Mouse (Mus musculus): ENCODE data around the gene Htr1b. TPM values are rescaled to one million over a fixed set of nuclear protein-coding genes. Genes with fewer than 3 reads are reported as not detected.

Gene Htr1b
- polyA plus RNA-seq, 1 experiment, result not detected

DNA sequence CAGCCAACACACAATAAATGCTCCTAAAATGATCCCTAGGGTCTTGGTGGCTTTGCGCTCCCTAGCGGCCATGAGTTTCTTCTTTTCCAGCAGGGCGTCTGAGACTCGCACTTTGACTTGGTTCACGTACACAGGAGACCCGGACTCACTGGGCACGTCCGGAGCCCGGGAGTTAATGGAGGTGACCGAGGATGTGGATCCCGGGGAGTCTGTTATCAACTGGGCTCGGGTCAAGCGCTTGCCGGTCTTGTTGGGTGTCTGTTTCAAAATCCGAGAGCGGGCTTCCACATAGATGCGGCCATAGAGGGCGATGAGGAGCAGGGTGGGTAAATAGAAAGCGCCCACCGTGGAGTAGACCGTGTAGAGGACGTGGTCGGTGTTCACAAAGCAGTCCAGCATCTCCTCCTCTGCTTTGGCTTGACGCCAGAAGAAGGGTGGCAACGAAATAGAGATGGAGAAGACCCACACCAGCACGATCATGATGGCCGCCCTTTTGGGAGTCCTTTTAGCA is 2.0 kb downstream of the Htr1b start:
- no peak overlapping the region; the same call in 1 of the 2 replicates for H3K4me3 ChIP-seq (ENCODE audit: control insufficient read depth, low read depth, low read length)
- H3K27ac ChIP-seq (ENCODE audit: control insufficient read depth, insufficient read depth, low read depth, low read length), result no peak overlapping the region
- TF ChIP-seq CTCF (IDR thresholded peaks at IDR 0.05; ENCODE audit: control insufficient read depth, insufficient read depth, insufficient replicate concordance, low read depth, low read length) (no peak), POLR2A (IDR thresholded peaks at IDR 0.05; ENCODE audit: control insufficient read depth, low read depth, low read length) (no peak)
- H3K27me3 ChIP-seq (ENCODE audit: control insufficient read depth, insufficient read depth, low read length), result no peaks in the 10 kb centered on the region
- no peaks in the 10 kb centered on the region for H3K36me3 ChIP-seq (ENCODE audit: control insufficient read depth, insufficient read depth, low read length)
- peaks cover 8% of the 10 kb centered on the region; the same call in 1 of the 2 replicates for H3K4me1 ChIP-seq (ENCODE audit: control insufficient read depth, insufficient read depth, low read length)

DNA sequence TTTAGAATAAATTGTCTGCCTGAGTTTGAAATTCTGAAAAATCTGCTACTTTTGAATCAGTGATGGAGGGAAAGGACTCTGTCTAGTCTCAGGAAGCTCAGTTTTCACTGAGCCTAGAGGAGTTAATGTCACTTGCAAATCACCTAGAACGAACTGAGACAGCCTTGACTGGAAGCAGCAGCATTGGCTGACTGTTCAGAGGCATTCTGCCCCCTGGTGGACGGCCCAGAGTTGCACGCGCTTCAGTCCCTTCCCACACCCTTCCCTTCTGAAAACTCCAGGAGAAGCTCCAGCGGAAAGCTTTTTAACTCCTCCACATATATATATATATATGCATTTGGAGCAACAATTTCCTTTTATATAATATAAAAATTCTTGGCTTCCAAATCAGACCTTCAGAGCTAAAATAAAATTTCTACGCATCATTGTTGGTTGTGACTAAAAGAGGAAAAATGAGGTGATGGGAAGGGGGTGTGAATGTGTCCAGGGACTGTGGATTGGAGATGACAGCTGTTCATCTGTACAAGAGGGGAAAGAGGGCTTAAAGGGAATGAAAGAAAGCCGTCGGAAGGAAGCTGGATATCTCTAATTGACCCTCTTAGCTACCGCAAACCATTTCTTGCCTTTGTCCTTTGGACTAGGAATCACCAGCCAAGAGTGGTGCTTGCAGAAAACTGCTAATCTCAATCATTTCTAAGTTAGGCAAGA is 6.6 kb downstream of the Htr1b start:
- Histone ChIP-seq H3K4me3 (ENCODE audit: control insufficient read depth, low read depth, low read length) (no peak overlapping the region), H3K4me1 (ENCODE audit: control insufficient read depth, insufficient read depth, low read length) (peaks cover 2% of the 10 kb centered on the region; the same call in 1 of the 2 replicates), H3K27ac (ENCODE audit: control insufficient read depth, insufficient read depth, low read depth, low read length) (no peak overlapping the region), H3K36me3 (ENCODE audit: control insufficient read depth, insufficient read depth, low read length) (no peaks in the 10 kb centered on the region), H3K27me3 (ENCODE audit: control insufficient read depth, insufficient read depth, low read length) (no peaks in the 10 kb centered on the region)
- TF ChIP-seq POLR2A (IDR thresholded peaks at IDR 0.05; ENCODE audit: control insufficient read depth, low read depth, low read length) (no peak), CTCF (IDR thresholded peaks at IDR 0.05; ENCODE audit: control insufficient read depth, insufficient read depth, insufficient replicate concordance, low read depth, low read length) (peak; percentile 86; the same call in 1 of the 2 replicates)

DNA sequence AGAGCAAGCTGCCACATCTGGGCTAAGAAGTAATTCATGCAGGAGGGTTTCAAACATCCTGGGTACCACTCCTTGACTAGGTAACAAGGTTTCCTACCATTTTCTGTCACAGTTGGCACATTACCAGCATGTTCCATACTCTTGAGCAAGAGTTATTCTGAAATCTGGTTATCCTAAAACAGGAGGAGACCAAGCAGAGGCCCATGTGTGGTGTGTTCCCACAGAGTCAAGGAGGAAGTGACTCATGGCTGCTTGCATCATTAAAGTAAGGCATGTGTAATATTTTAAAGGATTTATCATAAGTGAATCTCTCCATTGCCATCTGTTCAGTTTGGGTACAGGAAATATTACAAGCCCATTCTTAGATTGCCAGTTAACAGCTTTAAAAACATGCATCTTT is 7.7 kb downstream of the Htr1b start:
- Histone ChIP-seq H3K4me1 (ENCODE audit: control insufficient read depth, insufficient read depth, low read length) (no peaks in the 10 kb centered on the region), H3K36me3 (ENCODE audit: control insufficient read depth, insufficient read depth, low read length) (no peaks in the 10 kb centered on the region), H3K27me3 (ENCODE audit: control insufficient read depth, insufficient read depth, low read length) (no peaks in the 10 kb centered on the region), H3K4me3 (ENCODE audit: control insufficient read depth, low read depth, low read length) (no peak overlapping the region), H3K27ac (ENCODE audit: control insufficient read depth, insufficient read depth, low read depth, low read length) (no peak overlapping the region)
- TF ChIP-seq CTCF (IDR thresholded peaks at IDR 0.05; ENCODE audit: control insufficient read depth, insufficient read depth, insufficient replicate concordance, low read depth, low read length), result no peak
- TF ChIP-seq POLR2A (IDR thresholded peaks at IDR 0.05; ENCODE audit: control insufficient read depth, low read depth, low read length), result no peak

DNA sequence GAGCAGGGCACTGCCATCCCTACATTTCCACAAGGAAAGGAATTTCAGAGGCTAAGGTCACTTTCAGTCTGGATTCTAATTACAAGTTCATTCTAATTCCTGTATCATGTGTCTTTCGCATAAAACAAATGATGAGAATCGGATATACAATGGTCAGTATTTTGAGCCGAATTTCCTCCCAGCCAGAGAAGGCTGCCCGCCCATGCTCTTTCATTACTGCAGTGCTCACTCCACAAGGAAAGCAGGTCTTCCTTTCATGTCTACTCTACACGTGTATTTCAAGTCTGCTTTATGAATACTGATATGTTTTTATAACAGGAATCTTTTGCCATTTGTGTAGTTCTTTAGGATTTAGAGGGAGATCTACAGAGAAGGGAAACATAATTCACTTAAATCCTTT is 10.8 kb downstream of the Htr1b start:
- H3K27ac ChIP-seq (ENCODE audit: control insufficient read depth, insufficient read depth, low read depth, low read length), result no peak overlapping the region

DNA sequence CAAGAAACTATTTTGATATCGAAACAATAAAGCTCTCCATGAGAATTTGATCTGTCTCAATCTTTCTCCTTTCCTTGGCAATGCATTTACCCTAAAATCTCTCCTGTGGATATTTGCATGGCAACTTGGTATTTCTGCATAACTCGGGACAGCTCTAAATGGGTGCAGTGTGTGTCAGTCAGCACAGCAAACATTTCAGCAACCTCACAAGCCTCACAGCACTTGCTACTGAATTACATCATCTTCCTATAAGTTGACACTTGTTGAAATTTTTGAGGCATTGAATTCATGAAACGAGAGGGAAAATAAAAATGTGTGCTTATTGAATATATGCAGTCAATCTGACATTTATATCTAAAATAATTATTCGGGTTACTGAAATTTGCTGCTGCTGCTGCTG is 22.6 kb downstream of the Htr1b start:
- Histone ChIP-seq H3K36me3 (ENCODE audit: control insufficient read depth, insufficient read depth, low read length) (no peaks in the 10 kb centered on the region), H3K4me1 (ENCODE audit: control insufficient read depth, insufficient read depth, low read length) (no peaks in the 10 kb centered on the region), H3K27me3 (ENCODE audit: control insufficient read depth, insufficient read depth, low read length) (no peaks in the 10 kb centered on the region), H3K27ac (ENCODE audit: control insufficient read depth, insufficient read depth, low read depth, low read length) (no peak overlapping the region), H3K4me3 (ENCODE audit: control insufficient read depth, low read depth, low read length) (no peak overlapping the region)
- TF ChIP-seq CTCF (IDR thresholded peaks at IDR 0.05; ENCODE audit: control insufficient read depth, insufficient read depth, insufficient replicate concordance, low read depth, low read length) (no peak), POLR2A (IDR thresholded peaks at IDR 0.05; ENCODE audit: control insufficient read depth, low read depth, low read length) (no peak)

More for the DNA sequence above, 10.8 kb downstream of the Htr1b start:
- no peaks in the 10 kb centered on the region for H3K27me3 ChIP-seq (ENCODE audit: control insufficient read depth, insufficient read depth, low read length)
- TF ChIP-seq POLR2A (IDR thresholded peaks at IDR 0.05; ENCODE audit: control insufficient read depth, low read depth, low read length), result no peak
- no peak for TF ChIP-seq CTCF (IDR thresholded peaks at IDR 0.05; ENCODE audit: control insufficient read depth, insufficient read depth, insufficient replicate concordance, low read depth, low read length)
- no peak overlapping the region for H3K4me3 ChIP-seq (ENCODE audit: control insufficient read depth, low read depth, low read length)
- H3K36me3 ChIP-seq (ENCODE audit: control insufficient read depth, insufficient read depth, low read length), result no peaks in the 10 kb centered on the region
- H3K4me1 ChIP-seq (ENCODE audit: control insufficient read depth, insufficient read depth, low read length), result no peaks in the 10 kb centered on the region

Other genes with a start within 250 kb of the Htr1b start
- gene Mei4, start 229.8 kb upstream of the Htr1b start, polyA plus RNA-seq (2012; rRNA removed), result 0.12 and 0.16 TPM in 2 replicates